Mouse (Mus musculus): ENCODE measurements around the gene Cops8. TPM values are rescaled to one million over a fixed set of nuclear protein-coding genes. Genes with fewer than 3 reads are reported as not detected.

The Cops8 gene
- total and polyA plus RNA-seq, 3 experiments = 58.6 to 113 (median 98.2) TPM

DNA sequence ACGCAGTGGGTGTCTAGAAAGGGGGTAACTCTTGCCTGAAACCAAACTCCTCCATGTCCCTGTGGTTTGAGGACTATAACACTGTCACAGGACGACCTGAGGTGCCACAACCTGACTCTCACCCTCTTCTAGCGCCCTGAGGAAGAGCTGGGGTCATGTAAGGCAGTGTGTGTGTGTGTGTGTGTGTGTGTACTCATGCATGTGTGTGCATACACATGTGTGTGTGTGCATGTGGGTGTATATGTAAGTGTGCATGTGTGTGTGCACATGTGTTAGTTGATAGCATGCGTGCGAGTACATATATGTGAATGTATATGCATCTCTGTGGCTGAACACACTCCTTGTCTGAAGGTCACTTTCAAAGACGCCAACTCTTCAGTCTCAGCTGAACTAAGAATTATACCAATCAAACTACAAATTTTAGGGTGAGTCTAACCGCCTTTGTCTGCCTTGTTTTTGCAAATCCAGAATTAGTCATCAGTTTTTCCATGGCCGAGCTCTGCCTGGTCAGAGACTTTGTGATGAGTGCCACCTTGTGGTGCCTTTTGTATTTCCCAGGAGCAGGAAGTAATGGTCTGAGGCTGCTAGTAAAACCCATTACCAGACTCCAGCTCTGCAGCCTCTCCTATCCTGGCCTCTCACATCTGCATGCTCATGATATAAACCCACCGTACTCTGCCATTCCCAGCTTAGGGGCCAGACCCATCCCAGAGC, 14.6 kb upstream of the Cops8 start:
- in situ Hi-C loops (cut with MboI; ENCODE audit: low pct_ligation_motif_present, low pct_unique_long_range_greater_than_20kb, low sequenced_read_pairs) (loop anchor here (25.0 kb wide), 1 partner anchor 226 kb away; no protein-coding TSS in a partner anchor), dilution Hi-C loops (cut with MboI; ENCODE audit: extremely low pct_ligation_motif_present, extremely low pct_unique_long_range_greater_than_20kb, low sequenced_read_pairs) (no loop called here)
- H3K79me2 ChIP-seq (replicated peaks; ENCODE audit: control insufficient read depth, extremely low read depth, insufficient read depth, poor library complexity, severe bottlenecking) = no peaks in the 10 kb centered on the region
- H3K9ac ChIP-seq (ENCODE audit: insufficient read depth, low read depth) = no peak overlapping the region
- TF ChIP-seq MEF2A (IDR thresholded peaks at IDR 0.05; ENCODE audit: borderline replicate concordance, low read depth, low read length) (peak; percentile 63; the same call in 1 of the 2 replicates), MAFK (IDR thresholded peaks at IDR 0.05; ENCODE audit: insufficient replicate concordance, low read length) (peak; percentile 72; the same call in 1 of the 2 replicates), NELFE (IDR thresholded peaks at IDR 0.05; ENCODE audit: low read depth, low read length) (no peak), ZC3H11A (IDR thresholded peaks at IDR 0.05; ENCODE audit: low read depth, low read length) (peak; percentile 48; the same call in 1 of the 2 replicates), ELF1 (IDR thresholded peaks at IDR 0.05; ENCODE audit: low read depth, low read length) (peak; percentile 74), PAX5 (IDR thresholded peaks at IDR 0.05; ENCODE audit: low read length) (no peak), SIN3A (IDR thresholded peaks at IDR 0.05; ENCODE audit: low read length) (0 out of 2 replicates have a peak, but pooled peaks have one; percentile 27), SMC3 (IDR thresholded peaks at IDR 0.05; ENCODE audit: low read depth, low read length) (peak; percentile 85), IRF4 (IDR thresholded peaks at IDR 0.05; ENCODE audit: low read depth, low read length) (peak; percentile 77), RCOR1 (conservative IDR thresholded peaks at IDR 0.05; ENCODE audit: low read depth, low read length) (no peak), MYC (IDR thresholded peaks at IDR 0.05; ENCODE audit: low read depth, low read length) (no peak), EP300 (IDR thresholded peaks at IDR 0.05; ENCODE audit: low read length) (peak; percentile 52; the same call in 1 of the 2 replicates), TBP (conservative IDR thresholded peaks at IDR 0.05; ENCODE audit: low read depth, low read length) (no peak), JUN (IDR thresholded peaks at IDR 0.05; ENCODE audit: insufficient read depth, low read depth, low read length) (peak; percentile 62), JUND (conservative IDR thresholded peaks at IDR 0.05; ENCODE audit: low read depth, low read length) (peak; percentile 79), ETS1 (conservative IDR thresholded peaks at IDR 0.05; ENCODE audit: low read depth, low read length) (no peak), CTCF (conservative IDR thresholded peaks at IDR 0.05 in 1 of 2, IDR thresholded peaks at IDR 0.05 in 1 of 2; ENCODE audit: low read depth in 2 of 2, low read length in 2 of 2) (peak; percentile 40 to 87; a peak in 3 of 4 replicates), RAD21 (IDR thresholded peaks at IDR 0.05; ENCODE audit: low read depth, low read length) (peak; percentile 91)
- no peak overlapping the region for H3K4me2 ChIP-seq (ENCODE audit: insufficient read depth, low read depth, poor library complexity, severe bottlenecking)
- DNase-seq (ENCODE audit: extremely low read depth) = peak; percentile 84
- no peak overlapping the region for H3K27ac ChIP-seq (ENCODE audit: insufficient read depth, low read depth)
- no peaks in the 10 kb centered on the region for H3K36me3 ChIP-seq (replicated peaks in 1 of 2; ENCODE audit: control insufficient read depth in 1 of 2, insufficient read depth in 1 of 2, low read length in 1 of 2)
- peaks cover 1% of the 10 kb centered on the region for H3K27me3 ChIP-seq (replicated peaks)
- no peaks in the 10 kb centered on the region for H3K9me3 ChIP-seq (replicated peaks; ENCODE audit: low read length)
- no peak overlapping the region for H3K4me3 ChIP-seq (replicated peaks in 1 of 3; ENCODE audit: low read depth in 2 of 3, low read length in 2 of 3, poor library complexity in 1 of 3)
- H3K4me1 ChIP-seq (ENCODE audit: control insufficient read depth in 1 of 2, insufficient read depth in 2 of 2) = peaks cover 0 to 16% of the 10 kb centered on the region in 2 experiments; a peak in 1 of 4 replicates

DNA sequence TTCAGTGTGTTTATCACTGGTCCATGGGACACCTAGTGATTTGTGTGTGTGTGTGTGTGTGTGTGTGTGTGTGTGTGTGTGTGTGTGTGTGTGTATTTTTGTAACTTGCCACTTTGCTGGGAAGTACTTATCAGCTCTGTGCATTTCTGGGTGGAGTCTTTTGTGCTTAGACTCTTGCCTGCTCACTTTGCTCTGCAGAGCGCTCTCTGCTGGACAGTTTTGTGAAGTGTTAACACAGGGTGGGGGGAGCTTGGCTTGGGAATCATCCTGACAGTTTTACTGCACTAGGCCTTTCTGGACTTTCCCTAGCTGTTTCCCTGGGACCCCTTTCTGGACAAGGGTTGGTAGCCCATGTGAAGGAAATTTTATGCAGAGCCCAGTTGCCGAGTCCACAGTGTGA, 12.0 kb upstream of the Cops8 start:
- Histone ChIP-seq H3K4me3 (replicated peaks in 1 of 3; ENCODE audit: low read depth in 2 of 3, low read length in 2 of 3, poor library complexity in 1 of 3) (no peak overlapping the region), H3K27ac (ENCODE audit: insufficient read depth, low read depth) (no peak overlapping the region), H3K9ac (ENCODE audit: insufficient read depth, low read depth) (no peak overlapping the region), H3K4me2 (ENCODE audit: insufficient read depth, low read depth, poor library complexity, severe bottlenecking) (no peak overlapping the region), H3K79me2 (replicated peaks; ENCODE audit: control insufficient read depth, extremely low read depth, insufficient read depth, poor library complexity, severe bottlenecking) (no peaks in the 10 kb centered on the region), H3K36me3 (replicated peaks in 1 of 2; ENCODE audit: control insufficient read depth in 1 of 2, insufficient read depth in 1 of 2, low read length in 1 of 2) (no peaks in the 10 kb centered on the region), H3K4me1 (ENCODE audit: control insufficient read depth in 1 of 2, insufficient read depth in 2 of 2) (peaks cover 0 to 11% of the 10 kb centered on the region in 2 experiments; a peak in 1 of 4 replicates), H3K27me3 (replicated peaks) (peaks cover 18% of the 10 kb centered on the region), H3K9me3 (replicated peaks; ENCODE audit: low read length) (peaks cover 2% of the 10 kb centered on the region)
- in situ Hi-C loops (cut with MboI; ENCODE audit: low pct_ligation_motif_present, low pct_unique_long_range_greater_than_20kb, low sequenced_read_pairs) = loop anchor here (5.0 to 25.0 kb wide), 4 partner anchors 228 to 528 kb away; partner anchors contain the start of gene Ackr3
- dilution Hi-C loops (cut with MboI; ENCODE audit: extremely low pct_ligation_motif_present, extremely low pct_unique_long_range_greater_than_20kb, low sequenced_read_pairs) = no loop called here
- no peak for TF ChIP-seq POLR2A (IDR thresholded peaks at IDR 0.05; ENCODE audit: low read depth, low read length)
- peak; percentile 38 for TF ChIP-seq RAD21 (IDR thresholded peaks at IDR 0.05; ENCODE audit: low read depth, low read length)
- no peak for TF ChIP-seq E2F4 (IDR thresholded peaks at IDR 0.05; ENCODE audit: insufficient replicate concordance, low read depth, low read length)
- no peak for TF ChIP-seq NELFE (IDR thresholded peaks at IDR 0.05; ENCODE audit: low read depth, low read length)
- TF ChIP-seq ZC3H11A (IDR thresholded peaks at IDR 0.05; ENCODE audit: low read depth, low read length) = no peak
- 0 out of 2 replicates have a peak, but pooled peaks have one; percentile 33 for TF ChIP-seq MAZ (IDR thresholded peaks at IDR 0.05; ENCODE audit: low read depth, low read length)
- TF ChIP-seq CTCF (conservative IDR thresholded peaks at IDR 0.05 in 1 of 2, IDR thresholded peaks at IDR 0.05 in 1 of 2; ENCODE audit: low read depth in 2 of 2, low read length in 2 of 2) = peak in 1 of 2 experiments; percentile 69; a peak in 3 of 4 replicates
- no peak for TF ChIP-seq TBP (conservative IDR thresholded peaks at IDR 0.05; ENCODE audit: low read depth, low read length)
- no peak for TF ChIP-seq USF2 (conservative IDR thresholded peaks at IDR 0.05; ENCODE audit: low read depth, low read length)
- no peak for TF ChIP-seq IRF4 (IDR thresholded peaks at IDR 0.05; ENCODE audit: low read depth, low read length)
- TF ChIP-seq UBTF (IDR thresholded peaks at IDR 0.05; ENCODE audit: low read depth, low read length) = no peak
- TF ChIP-seq SMC3 (IDR thresholded peaks at IDR 0.05; ENCODE audit: low read depth, low read length) = peak; percentile 58
- peak; percentile 61 for DNase-seq (ENCODE audit: extremely low read depth)

All from CH12.LX (cell line).